Mouse (Mus musculus) Muller cell, postnatal 12 days (primary cell): ENCODE measurements around the gene Bicra.

Source experiments
- DNase-seq: peaks from one replicate; pipeline ENCODE4 v3.0.0-alpha.2; 2015; ENCODE audit errors: inconsistent ontology term

Bicra gene

DNA sequence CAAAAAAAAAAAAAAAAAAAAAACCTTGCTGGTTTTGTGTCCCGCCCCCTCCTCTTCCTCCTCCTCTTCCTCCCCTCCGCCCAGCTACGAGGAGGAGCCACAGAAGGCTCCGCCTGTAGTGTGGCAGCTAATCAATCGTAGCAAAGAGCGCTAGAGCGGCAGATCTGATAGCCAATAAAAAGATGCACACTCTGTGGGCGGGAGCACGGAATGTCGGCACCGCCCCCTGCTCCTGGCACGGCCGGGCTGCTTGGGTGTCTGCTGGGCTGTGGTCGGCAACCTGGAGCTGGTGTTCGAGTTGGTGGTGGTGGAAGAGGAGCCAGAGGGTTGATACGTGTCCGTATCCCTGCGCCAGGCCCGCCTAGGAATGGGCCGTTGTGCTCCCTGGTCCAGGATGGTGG is 443 bp upstream of the Bicra start:
- DNase-seq: peak; percentile 98

GRCm38 (mm10) chr7:16046481-16047337 is 1.0 kb downstream of the Bicra start:
- peak; percentile 86 for DNase-seq

DNA sequence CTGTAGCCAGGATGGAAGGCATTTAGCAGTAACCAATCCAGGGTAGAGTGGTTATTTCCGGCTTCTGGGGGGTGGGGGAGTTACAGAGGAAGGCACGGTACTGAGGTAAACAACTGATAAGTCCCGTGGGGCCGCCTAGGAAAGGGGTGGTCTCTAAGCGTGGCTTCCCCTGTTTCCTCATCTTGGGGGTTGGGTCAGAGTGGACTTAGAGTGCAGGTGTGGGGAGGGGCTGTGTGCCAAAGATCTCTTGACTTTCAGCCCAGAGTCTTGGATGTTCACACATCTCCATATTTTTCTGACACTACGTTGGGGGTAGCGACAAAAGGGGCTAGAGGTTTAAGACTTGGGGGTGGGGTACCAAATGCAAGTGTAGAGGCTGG is 1.6 kb downstream of the Bicra start:
- DNase-seq: no peak

GRCm38 (mm10) chr7:16045538-16045937 is 2.2 kb downstream of the Bicra start:
- no peak for DNase-seq

GRCm38 (mm10) chr7:16044531-16044930 is 3.2 kb downstream of the Bicra start:
- no peak for DNase-seq

GRCm38 (mm10) chr7:16043861-16044435 is 3.8 kb downstream of the Bicra start:
- no peak for DNase-seq

DNA sequence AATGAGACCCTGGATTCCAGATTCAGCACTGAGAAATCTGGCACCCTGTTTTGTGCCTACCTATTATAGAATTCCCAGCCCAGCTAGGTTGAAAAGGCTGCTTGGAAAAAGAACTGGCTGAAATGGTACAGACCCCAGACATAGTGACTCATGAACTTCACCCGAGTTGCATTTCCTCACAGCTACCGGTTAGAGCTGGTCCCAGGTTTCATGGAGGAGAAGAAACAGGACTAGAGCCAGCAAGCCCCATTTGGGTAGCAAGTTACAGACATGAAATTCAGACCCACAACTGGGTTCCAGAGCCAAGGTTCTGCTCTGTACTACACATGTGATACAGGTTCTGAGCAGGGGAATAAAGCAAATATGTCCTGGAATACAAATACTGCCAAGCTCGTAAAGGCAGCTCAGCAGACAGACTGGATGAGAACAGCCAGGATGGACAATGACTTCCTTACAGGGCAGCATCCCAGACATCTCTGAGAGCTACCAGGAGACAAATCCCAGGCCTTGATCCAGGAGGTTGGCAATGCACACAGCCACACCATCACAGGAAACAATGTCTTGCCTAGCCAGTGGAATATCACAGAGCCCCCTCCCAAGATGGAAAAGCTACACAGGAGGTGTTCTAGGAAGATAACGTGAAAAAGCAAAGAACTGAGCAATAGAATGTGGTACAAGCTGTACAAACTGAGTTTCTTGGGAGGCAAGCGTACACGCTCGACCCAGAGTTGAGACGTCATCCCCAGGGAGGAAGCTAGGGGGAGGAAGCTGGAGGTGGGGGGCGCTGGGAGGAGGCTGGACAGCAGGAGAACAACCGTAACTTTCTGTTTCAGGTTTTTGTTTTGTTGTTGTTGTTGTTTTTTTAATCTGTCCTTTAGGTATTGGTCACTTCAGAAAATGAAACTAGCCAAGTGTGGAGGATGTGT is 4.6 kb downstream of the Bicra start:
- no peak for DNase-seq

DNA sequence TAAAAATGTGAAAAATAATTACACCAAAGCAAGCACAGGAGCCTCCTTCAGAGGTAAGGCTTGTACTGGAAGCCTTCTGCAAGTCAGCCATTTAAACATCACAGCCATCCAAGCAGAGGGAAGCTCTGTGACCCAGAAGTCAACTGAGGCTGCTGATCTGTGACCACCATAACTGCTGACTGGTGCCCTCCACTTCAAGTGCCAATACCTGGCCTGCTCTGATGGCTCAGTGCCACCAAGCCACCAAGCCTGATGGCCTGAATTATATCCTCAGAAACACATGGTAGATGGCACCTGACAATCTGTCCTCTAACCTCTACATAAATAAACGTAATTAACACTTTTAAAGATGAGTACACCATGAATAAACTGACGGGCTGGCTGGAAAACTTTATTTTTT is 6.5 kb downstream of the Bicra start:
- no peak for DNase-seq

DNA sequence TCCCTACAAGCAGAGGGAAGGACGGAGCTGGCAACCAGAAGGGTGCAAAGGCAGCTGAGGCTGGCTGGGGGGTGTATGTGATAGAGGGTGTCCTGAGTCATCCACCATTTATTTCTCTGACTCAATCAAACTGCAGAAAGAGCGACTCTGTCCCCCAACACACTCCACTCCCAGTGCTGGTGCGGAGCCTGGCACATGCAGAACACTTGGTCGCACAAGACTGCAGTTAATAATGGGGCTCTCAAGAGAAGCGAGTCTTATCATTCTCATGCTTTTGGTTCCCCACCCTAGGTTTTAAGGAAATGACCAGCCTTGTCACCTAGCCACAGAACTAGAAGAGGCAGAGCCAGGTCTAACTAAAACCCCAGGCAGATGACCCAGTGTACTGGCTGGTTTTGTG is 8.4 kb downstream of the Bicra start:
- no peak for DNase-seq

DNA sequence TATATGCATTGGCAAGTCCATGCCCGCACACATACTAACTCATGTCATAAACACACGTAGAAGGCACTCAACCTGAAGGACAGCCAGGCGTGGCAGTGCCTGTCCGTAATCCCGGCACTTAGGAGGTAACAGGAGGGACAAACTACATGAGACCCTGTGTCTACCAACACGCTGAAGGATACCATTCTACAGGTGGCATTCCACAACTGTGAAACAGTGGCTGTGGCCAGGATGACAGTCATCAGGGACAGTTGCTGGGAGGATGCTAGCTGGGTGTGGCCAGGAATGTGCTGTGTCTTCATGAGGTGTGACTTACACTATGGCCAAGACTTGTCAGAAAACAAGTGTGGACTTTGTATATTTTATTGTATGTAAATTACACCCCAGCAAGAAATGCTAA is 10.7 kb downstream of the Bicra start:
- DNase-seq: no peak

- no peak for DNase-seq
Observed at GRCm38 (mm10) chr7:16033580-16034461, 13.9 kb downstream of the Bicra start.

DNA sequence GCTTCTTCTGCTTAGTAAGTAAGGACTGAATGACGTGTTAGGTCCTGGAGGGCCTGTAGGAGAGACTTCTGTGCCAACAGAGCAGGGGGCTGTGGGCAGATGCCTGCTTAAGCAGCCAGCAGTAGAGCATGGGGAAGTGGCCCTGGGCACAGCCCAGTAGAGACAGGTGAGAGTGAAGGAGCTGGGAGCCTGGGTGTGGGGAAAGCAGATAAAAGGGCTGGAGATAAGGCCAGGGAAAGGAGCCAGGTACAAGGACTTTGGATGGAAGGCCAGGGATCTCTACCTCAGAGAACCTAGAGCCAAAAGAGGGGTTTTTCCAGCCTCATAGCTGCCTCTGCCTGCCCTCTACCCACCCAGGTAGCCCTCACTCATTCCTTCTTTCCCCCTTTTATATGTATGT is 14.7 kb downstream of the Bicra start:
- no peak for DNase-seq

GRCm38 (mm10) chr7:16031072-16031471 is 16.6 kb downstream of the Bicra start:
- no peak for DNase-seq

DNA sequence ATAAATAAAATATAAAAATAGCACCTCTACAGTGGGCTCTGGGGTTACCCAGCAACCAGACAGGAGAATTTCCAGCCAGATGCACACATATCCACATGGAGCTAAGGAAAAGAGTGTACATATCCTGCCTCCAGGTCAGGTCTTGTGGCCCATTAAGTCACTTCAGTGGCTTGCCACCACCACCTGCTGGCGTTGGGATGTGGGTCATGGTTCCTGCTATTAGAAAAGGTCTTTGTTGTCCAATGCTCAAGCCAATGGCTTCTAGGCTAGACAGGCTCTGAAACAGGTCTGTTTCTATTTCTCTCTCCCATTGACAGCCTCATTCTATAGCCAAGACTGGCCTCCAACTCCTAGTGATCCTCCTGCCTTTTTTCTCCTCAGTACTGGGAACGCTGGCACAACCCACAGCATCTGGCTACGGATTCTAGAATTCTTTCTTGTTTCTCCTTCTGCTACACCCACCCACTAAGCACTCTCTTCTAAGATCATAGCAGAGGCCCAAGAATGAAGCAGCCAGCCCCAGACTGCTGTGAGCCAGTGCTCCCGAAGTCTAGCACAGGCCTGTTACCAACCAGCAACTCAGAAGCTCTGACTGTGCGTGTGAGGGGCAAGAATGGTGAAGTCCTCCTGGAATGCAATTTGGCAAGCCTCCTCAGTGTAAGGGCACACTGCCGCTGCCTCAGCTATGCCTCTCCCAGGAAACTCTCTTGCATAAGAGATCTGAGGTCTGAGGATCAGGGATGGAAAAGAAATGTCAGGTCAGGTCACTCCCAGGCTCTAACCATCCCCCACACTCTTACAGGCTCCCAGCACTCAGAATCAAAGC is 19.4 kb downstream of the Bicra start:
- peak; percentile 91 for DNase-seq

DNA sequence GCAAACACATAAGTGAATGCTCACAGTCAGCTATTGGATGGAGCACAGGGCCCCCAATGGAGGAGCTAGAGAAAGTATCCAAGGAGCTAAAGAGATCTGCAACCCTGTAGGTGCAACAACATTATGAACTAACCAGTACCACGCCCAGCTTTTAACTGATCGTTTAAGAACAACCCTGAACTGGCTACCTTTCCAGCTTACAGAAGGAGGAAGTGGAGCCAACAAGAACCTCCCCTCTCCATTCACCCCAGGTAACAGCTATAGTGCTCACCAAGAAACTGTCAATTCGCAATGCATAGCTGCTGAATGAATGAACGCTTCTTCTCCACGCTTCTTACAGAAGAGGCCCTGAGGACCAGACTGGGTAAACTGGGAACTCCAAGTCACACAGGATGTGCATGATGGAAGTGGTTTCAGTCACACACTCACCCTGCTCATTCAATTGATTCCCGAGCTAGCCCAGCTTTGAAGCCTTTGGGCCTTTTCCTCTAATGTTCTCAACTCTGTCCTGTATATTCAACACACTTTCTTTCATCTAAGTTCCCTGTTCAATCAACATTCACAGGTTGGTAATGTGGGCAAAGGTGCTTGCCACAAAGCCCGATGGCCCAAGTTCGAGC is 23.0 kb downstream of the Bicra start:
- no peak for DNase-seq

- DNase-seq: no peak
Observed at GRCm38 (mm10) chr7:16019256-16020094, 28.2 kb downstream of the Bicra start.

- no peak for DNase-seq
Observed at GRCm38 (mm10) chr7:16018016-16018810, 29.5 kb downstream of the Bicra start.

- DNase-seq: no peak
Observed at GRCm38 (mm10) chr7:16015384-16015783, 32.3 kb downstream of the Bicra start.
